Mouse (Mus musculus) kidney, postnatal 0 days (tissue): ENCODE results near the gene Gm9837. TPM values are rescaled to one million over a fixed set of nuclear protein-coding genes. Genes with fewer than 3 reads are reported as not detected.
"Not testable (repeated sequence)": the region's sequence is repeated elsewhere in the genome, so short reads cannot be mapped to it uniquely, and the experiment has no call there.

Experiments used
- ATAC-seq: fragments of 200-750 bp; cut with Nextera tagmentation; replicated peaks from 2 replicates; pipeline ENCODE4 v1.8.0; 2017; ENCODE audit warnings: low read depth, moderate number of reproducible peaks, moderate TSS enrichment, moderate library complexity; ENCODE audit not compliant: low FRiP score
- DNase-seq: peaks from one replicate; pipeline ENCODE4 v3.0.0-alpha.2; 2016; ENCODE audit warnings: low spot score
- H3K27ac ChIP-seq: fragments of 300-500 bp; sonication (generic); 2 replicates; pipeline ENCODE4 v1.5.1; 2014; ENCODE audit warnings: mild to moderate bottlenecking
- H3K27me3 ChIP-seq: fragments of 300-500 bp; sonication (generic); 2 replicates; pipeline ENCODE4 v1.6.1; 2014; ENCODE audit warnings: low read length, mixed read lengths; ENCODE audit not compliant: insufficient read depth
- H3K36me3 ChIP-seq: fragments of 300-500 bp; sonication (generic); 2 replicates; pipeline ENCODE4 v1.6.1; 2014; ENCODE audit warnings: low read length, mixed read lengths; ENCODE audit not compliant: insufficient read depth
- H3K4me1 ChIP-seq: fragments of 300-500 bp; sonication (generic); replicated peaks from 2 replicates; pipeline ENCODE4 v1.6.1; 2014; ENCODE audit warnings: antibody characterized with exemption, low read length, mixed read lengths; ENCODE audit not compliant: insufficient read depth
- H3K4me2 ChIP-seq: fragments of 300-500 bp; sonication (generic); 2 replicates; pipeline ENCODE4 v1.6.1; 2014; ENCODE audit warnings: mild to moderate bottlenecking, low read length, moderate library complexity, mixed read lengths
- H3K4me3 ChIP-seq: fragments of 300-500 bp; sonication (generic); replicated peaks from 2 replicates; pipeline ENCODE4 v1.5.1; 2014; ENCODE audit warnings: low read depth, low read length
- H3K9ac ChIP-seq: fragments of 300-500 bp; sonication (generic); 2 replicates; pipeline ENCODE4 v1.6.1; 2014; ENCODE audit warnings: low read depth, low read length
- H3K9me3 ChIP-seq: fragments of 300-500 bp; sonication (generic); replicated peaks from 2 replicates; pipeline ENCODE4 v1.6.1; 2016; ENCODE audit warnings: low read length, inconsistent platforms, mixed read lengths
- CTCF ChIP-seq: IDR thresholded peaks from 2 replicates; pipeline ENCODE4 v1.5.1; 2016; ENCODE audit warnings: antibody characterized with exemption, low read depth, mild to moderate bottlenecking, moderate library complexity
- WGBS: fragments of 180-500 bp; shearing (Covaris S2); extraction: QIAGEN DNeasy Blood & Tissue Kit; methylation state at CpG from one replicate; pipeline ENCODE4 v1.1.7; 2014; 5-methylcytosine and 5-hydroxymethylcytosine counted together
- polyA plus RNA-seq: library from polyadenylated mRNA; unstranded; fragments of >200 nt; fragmentation: Nextera tagmentation; extraction: Ambion mirVana; gene quantifications from 2 replicates; pipeline ENCODE4 v1.2.1, GENCODE M21; 2015

Gene Gm9837
- polyA plus RNA-seq, 1 experiment from 2014 or later: not detected

DNA sequence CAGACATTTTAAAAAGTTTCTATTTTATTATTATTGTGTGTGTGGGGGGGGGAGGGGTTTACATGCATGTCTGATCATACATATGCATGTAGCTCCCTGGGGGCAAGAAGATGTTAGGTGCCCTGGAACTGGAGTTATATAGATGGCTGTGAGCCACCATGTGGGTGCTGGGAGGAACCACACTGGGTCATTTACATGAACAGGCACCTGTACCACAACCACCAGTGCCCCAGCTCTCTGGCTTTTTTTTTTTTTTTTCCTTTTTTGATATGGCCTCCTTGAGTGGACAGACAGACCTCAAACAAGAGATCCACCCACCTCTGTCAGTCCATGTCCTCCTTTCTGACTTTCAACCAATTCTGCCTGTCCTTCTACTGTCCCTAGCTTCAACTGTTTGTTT lies 41.1 kb downstream of the Gm9837 start:
- TF ChIP-seq CTCF: no peak
- no peaks in the 10 kb centered on the region for H3K27me3 ChIP-seq
- H3K36me3 ChIP-seq: 0 out of 2 replicates have a peak, but pooled peaks cover 4% of the 10 kb centered on the region
- no peaks in the 10 kb centered on the region for H3K9me3 ChIP-seq
- H3K4me2 ChIP-seq: peak overlapping the region; percentile 87
- ATAC-seq (no peak), DNase-seq (no peak)
- H3K4me1 ChIP-seq: peaks cover 7% of the 10 kb centered on the region
- H3K9ac ChIP-seq: peak overlapping the region; percentile 93; the same call in 1 of the 2 replicates
- peak overlapping the region; percentile 92; the same call in 1 of the 2 replicates for H3K4me3 ChIP-seq
- no peak overlapping the region for H3K27ac ChIP-seq

GRCm38 (mm10) chr11:53428716-53429057 lies 41.6 kb downstream of the Gm9837 start:
- Histone ChIP-seq H3K4me2 (no peak overlapping the region), H3K27ac (no peak overlapping the region), H3K27me3 (no peaks in the 10 kb centered on the region), H3K9ac (no peak overlapping the region), H3K4me1 (peaks cover 7% of the 10 kb centered on the region), H3K9me3 (no peaks in the 10 kb centered on the region), H3K4me3 (no peak overlapping the region), H3K36me3 (0 out of 2 replicates have a peak, but pooled peaks cover 4% of the 10 kb centered on the region)
- DNase-seq (no peak), ATAC-seq (no peak)
- 96% methylated on average over 5 of the region's 5 CpGs for WGBS
- no peak for TF ChIP-seq CTCF

GRCm38 (mm10) chr11:53427993-53428715 lies 42.1 kb downstream of the Gm9837 start:
- H3K4me1 ChIP-seq: peaks cover 7% of the 10 kb centered on the region
- H3K27me3 ChIP-seq: no peaks in the 10 kb centered on the region
- TF ChIP-seq CTCF: no peak
- WGBS: 91% methylated on average over 3 of the region's 3 CpGs
- 0 out of 2 replicates have a peak, but pooled peaks cover 4% of the 10 kb centered on the region for H3K36me3 ChIP-seq
- no peaks in the 10 kb centered on the region for H3K9me3 ChIP-seq
- H3K9ac ChIP-seq: no peak overlapping the region
- DNase-seq (no peak), ATAC-seq (no peak)
- no peak overlapping the region for H3K27ac ChIP-seq
- H3K4me3 ChIP-seq: no peak overlapping the region
- no peak overlapping the region for H3K4me2 ChIP-seq

DNA sequence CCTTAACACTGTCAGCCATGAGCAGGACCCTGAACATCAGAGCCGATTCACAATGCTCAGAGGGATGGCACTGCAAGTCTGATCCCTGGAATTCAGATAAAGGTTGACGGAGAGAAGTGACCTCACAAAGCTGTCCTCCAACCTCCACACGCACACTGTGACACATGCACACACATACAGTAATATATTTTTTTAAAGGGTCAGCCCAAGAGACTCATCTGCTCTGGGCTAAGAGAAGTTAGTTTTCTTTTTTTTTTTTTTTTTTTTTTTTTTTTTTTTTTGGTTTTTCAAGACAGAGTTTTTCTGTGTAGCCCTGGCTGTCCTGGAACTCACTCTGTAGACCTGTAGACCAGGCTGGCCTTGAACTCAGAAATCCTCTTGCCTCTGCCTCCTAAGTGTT lies 43.4 kb downstream of the Gm9837 start:
- H3K9me3 ChIP-seq, H3K4me2 ChIP-seq, ATAC-seq, H3K36me3 ChIP-seq, DNase-seq, H3K27me3 ChIP-seq, H3K4me1 ChIP-seq, H3K27ac ChIP-seq, H3K9ac ChIP-seq, H3K4me3 ChIP-seq: not testable (repeated sequence)
- 78% methylated on average over 3 of the region's 3 CpGs for WGBS

GRCm38 (mm10) chr11:53425711-53426255 lies 44.5 kb downstream of the Gm9837 start:
- Histone ChIP-seq H3K4me3 (no peak overlapping the region), H3K36me3 (0 out of 2 replicates have a peak, but pooled peaks cover 4% of the 10 kb centered on the region), H3K27ac (no peak overlapping the region), H3K9me3 (no peaks in the 10 kb centered on the region), H3K4me1 (peaks cover 7% of the 10 kb centered on the region), H3K4me2 (no peak overlapping the region), H3K9ac (no peak overlapping the region), H3K27me3 (no peaks in the 10 kb centered on the region)
- no peak for DNase-seq
- 87% methylated on average over 6 of the region's 6 CpGs for WGBS
- no peak for ATAC-seq
- no peak for TF ChIP-seq CTCF

GRCm38 (mm10) chr11:53425251-53425650 lies 45.0 kb downstream of the Gm9837 start:
- Histone ChIP-seq H3K36me3 (peaks cover 4% of the 10 kb centered on the region; the same call in 1 of the 2 replicates), H3K4me3 (no peak overlapping the region), H3K4me1 (peaks cover 7% of the 10 kb centered on the region), H3K9ac (no peak overlapping the region), H3K27me3 (no peaks in the 10 kb centered on the region), H3K27ac (no peak overlapping the region), H3K9me3 (no peaks in the 10 kb centered on the region), H3K4me2 (no peak overlapping the region)
- ATAC-seq: no peak
- DNase-seq: no peak
- no peak for TF ChIP-seq CTCF
- WGBS: 54% methylated on average over 3 of the region's 3 CpGs
